Mouse (Mus musculus): ENCODE results near the gene Clasrp. TPM values are rescaled to one million over a fixed set of nuclear protein-coding genes. Genes with fewer than 3 reads are reported as not detected.
A peak's percentile ranks its signal among the peaks of the same experiment; 100 is the strongest.
"Not testable (repeated sequence)": the region's sequence is repeated elsewhere in the genome, so short reads cannot be mapped to it uniquely, and the experiment has no call there.

The Clasrp gene
- polyA plus RNA-seq, 1 experiment from 2014 or later: 19.0 TPM

GRCm38 (mm10) chr7:19619004-19619801 is 14.9 kb upstream of the Clasrp start:
- Histone ChIP-seq H3K4me2 (replicated peaks; ENCODE audit: low read depth) (peak overlapping the region; percentile 53), H3K27ac (replicated peaks) (no peak overlapping the region), H3K9ac (ENCODE audit: low read length) (peak overlapping the region; percentile 53), H3K9me3 (ENCODE audit: control insufficient read depth, low read length) (no peaks in the 10 kb centered on the region), H3K36me3 (ENCODE audit: control insufficient read depth, insufficient read depth, low read length) (no peaks in the 10 kb centered on the region), H3K4me3 (ENCODE audit: low read depth, low read length) (peak overlapping the region; percentile 12; the same call in 1 of the 2 replicates), H3K4me1 (replicated peaks; ENCODE audit: control insufficient read depth, insufficient read depth) (no peaks in the 10 kb centered on the region), H3K27me3 (ENCODE audit: control insufficient read depth, insufficient read depth, low read length) (no peaks in the 10 kb centered on the region)
- peak; percentile 72 for ATAC-seq (ENCODE audit: low FRiP score, low TSS enrichment)
- WGBS: 12% methylated on average over 35 of the region's 35 CpGs
- peak; percentile 78 for DNase-seq (ENCODE audit: low spot score)
- TF ChIP-seq CTCF (IDR thresholded peaks at IDR 0.05; ENCODE audit: low read depth) (peak; percentile 95), EP300 (optimal IDR thresholded peaks at IDR 0.05) (no peak)

GRCm38 (mm10) chr7:19615036-19615577 is 10.8 kb upstream of the Clasrp start:
- no peak overlapping the region for H3K4me3 ChIP-seq (ENCODE audit: low read depth, low read length)
- ATAC-seq (ENCODE audit: low FRiP score, low TSS enrichment) (no peak), DNase-seq (ENCODE audit: low spot score) (no peak)
- no peak overlapping the region for H3K27ac ChIP-seq (replicated peaks)
- no peak overlapping the region for H3K9ac ChIP-seq (ENCODE audit: low read length)
- no peaks in the 10 kb centered on the region for H3K4me1 ChIP-seq (replicated peaks; ENCODE audit: control insufficient read depth, insufficient read depth)
- no peaks in the 10 kb centered on the region for H3K27me3 ChIP-seq (ENCODE audit: control insufficient read depth, insufficient read depth, low read length)
- H3K4me2 ChIP-seq (replicated peaks; ENCODE audit: low read depth): no peak overlapping the region
- no peak for TF ChIP-seq CTCF (IDR thresholded peaks at IDR 0.05; ENCODE audit: low read depth)
- TF ChIP-seq EP300 (optimal IDR thresholded peaks at IDR 0.05): no peak
- no peaks in the 10 kb centered on the region for H3K36me3 ChIP-seq (ENCODE audit: control insufficient read depth, insufficient read depth, low read length)
- H3K9me3 ChIP-seq (ENCODE audit: control insufficient read depth, low read length): no peaks in the 10 kb centered on the region
- 85% methylated on average over 12 of the region's 12 CpGs for WGBS

- H3K27me3 ChIP-seq (ENCODE audit: control insufficient read depth, insufficient read depth, low read length): no peaks in the 10 kb centered on the region
- no peaks in the 10 kb centered on the region for H3K9me3 ChIP-seq (ENCODE audit: control insufficient read depth, low read length)
- TF ChIP-seq EP300 (optimal IDR thresholded peaks at IDR 0.05) (no peak), CTCF (IDR thresholded peaks at IDR 0.05; ENCODE audit: low read depth) (peak; percentile 39)
- DNase-seq (ENCODE audit: low spot score) (no peak), ATAC-seq (ENCODE audit: low FRiP score, low TSS enrichment) (no peak)
- H3K4me2 ChIP-seq (replicated peaks; ENCODE audit: low read depth): no peak overlapping the region
- 78% methylated on average over 5 of the region's 5 CpGs for WGBS
- no peak overlapping the region for H3K27ac ChIP-seq (replicated peaks)
- H3K4me3 ChIP-seq (ENCODE audit: low read depth, low read length): no peak overlapping the region
- no peaks in the 10 kb centered on the region for H3K4me1 ChIP-seq (replicated peaks; ENCODE audit: control insufficient read depth, insufficient read depth)
- H3K36me3 ChIP-seq (ENCODE audit: control insufficient read depth, insufficient read depth, low read length): no peaks in the 10 kb centered on the region
- H3K9ac ChIP-seq (ENCODE audit: low read length): no peak overlapping the region
These were observed 6.7 kb upstream of the Clasrp start for GRCm38 (mm10) chr7:19610969-19611368.

GRCm38 (mm10) chr7:19609641-19610332 is 5.5 kb upstream of the Clasrp start:
- Histone ChIP-seq H3K4me1 (replicated peaks; ENCODE audit: control insufficient read depth, insufficient read depth) (no peaks in the 10 kb centered on the region), H3K27me3 (ENCODE audit: control insufficient read depth, insufficient read depth, low read length) (no peaks in the 10 kb centered on the region), H3K27ac (replicated peaks) (0 out of 2 replicates have a peak overlapping the region, but pooled peaks have one; percentile 8), H3K9me3 (ENCODE audit: control insufficient read depth, low read length) (no peaks in the 10 kb centered on the region), H3K4me2 (replicated peaks; ENCODE audit: low read depth) (no peak overlapping the region), H3K36me3 (ENCODE audit: control insufficient read depth, insufficient read depth, low read length) (no peaks in the 10 kb centered on the region), H3K4me3 (ENCODE audit: low read depth, low read length) (no peak overlapping the region), H3K9ac (ENCODE audit: low read length) (no peak overlapping the region)
- TF ChIP-seq CTCF (IDR thresholded peaks at IDR 0.05; ENCODE audit: low read depth) (peak; percentile 35; the same call in 1 of the 2 replicates), EP300 (optimal IDR thresholded peaks at IDR 0.05) (no peak)
- ATAC-seq (ENCODE audit: low FRiP score, low TSS enrichment) (0 out of 2 replicates have a peak, but pooled peaks have one; percentile 37), DNase-seq (ENCODE audit: low spot score) (peak; percentile 34)
- 83% methylated on average over 12 of the region's 12 CpGs for WGBS

GRCm38 (mm10) chr7:19607291-19607690 is 3.0 kb upstream of the Clasrp start:
- 79% methylated on average over 5 of the region's 5 CpGs for WGBS
- peaks cover 3% of the 10 kb centered on the region for H3K4me1 ChIP-seq (replicated peaks; ENCODE audit: control insufficient read depth, insufficient read depth)
- no peak overlapping the region for H3K27ac ChIP-seq (replicated peaks)
- no peaks in the 10 kb centered on the region for H3K27me3 ChIP-seq (ENCODE audit: control insufficient read depth, insufficient read depth, low read length)
- H3K4me3 ChIP-seq (ENCODE audit: low read depth, low read length): no peak overlapping the region
- TF ChIP-seq EP300 (optimal IDR thresholded peaks at IDR 0.05): no peak
- TF ChIP-seq CTCF (IDR thresholded peaks at IDR 0.05; ENCODE audit: low read depth): peak; percentile 20; the same call in 1 of the 2 replicates
- ATAC-seq (ENCODE audit: low FRiP score, low TSS enrichment) (no peak), DNase-seq (ENCODE audit: low spot score) (no peak)
- H3K9ac ChIP-seq (ENCODE audit: low read length): no peak overlapping the region
- no peaks in the 10 kb centered on the region for H3K9me3 ChIP-seq (ENCODE audit: control insufficient read depth, low read length)
- no peak overlapping the region for H3K4me2 ChIP-seq (replicated peaks; ENCODE audit: low read depth)
- H3K36me3 ChIP-seq (ENCODE audit: control insufficient read depth, insufficient read depth, low read length): no peaks in the 10 kb centered on the region

GRCm38 (mm10) chr7:19604606-19605214 is 424 bp upstream of the Clasrp start:
- H3K4me2 ChIP-seq (replicated peaks; ENCODE audit: low read depth): peak overlapping the region; percentile 70
- 53% methylated on average over 10 of the region's 10 CpGs for WGBS
- not testable (repeated sequence) for H3K36me3 ChIP-seq (ENCODE audit: control insufficient read depth, insufficient read depth, low read length); H3K27me3 ChIP-seq (ENCODE audit: control insufficient read depth, insufficient read depth, low read length); H3K4me1 ChIP-seq (replicated peaks; ENCODE audit: control insufficient read depth, insufficient read depth); DNase-seq (ENCODE audit: low spot score); H3K9me3 ChIP-seq (ENCODE audit: control insufficient read depth, low read length); ATAC-seq (ENCODE audit: low FRiP score, low TSS enrichment)
- 0 out of 2 replicates have a peak overlapping the region, but pooled peaks have one; percentile 18 for H3K27ac ChIP-seq (replicated peaks)
- H3K4me3 ChIP-seq (ENCODE audit: low read depth, low read length): peak overlapping the region; percentile 98
- H3K9ac ChIP-seq (ENCODE audit: low read length): peak overlapping the region; percentile 98
